Mouse (Mus musculus) hindbrain, embryonic 15.5 days (tissue): ENCODE measurements around the gene Abi1. TPM values are rescaled to one million over a fixed set of nuclear protein-coding genes. Genes with fewer than 3 reads are reported as not detected.

Experiments used
- ATAC-seq: fragments of 200-750 bp; cut with Nextera tagmentation; 2 replicates; pipeline ENCODE4 v1.8.0; 2017; ENCODE audit warnings: low read depth, moderate number of reproducible peaks, moderate TSS enrichment; ENCODE audit not compliant: low FRiP score
- H3K27ac ChIP-seq: fragments of 300-500 bp; sonication (generic); replicated peaks from 2 replicates; pipeline ENCODE4 v1.5.1; 2015; ENCODE audit warnings: mild to moderate bottlenecking, inconsistent platforms
- H3K27me3 ChIP-seq: fragments of 300-500 bp; sonication (generic); 2 replicates; pipeline ENCODE4 v1.6.1; 2015; ENCODE audit warnings: control low read depth, inconsistent platforms
- H3K36me3 ChIP-seq: fragments of 300-500 bp; sonication (generic); 2 replicates; pipeline ENCODE4 v1.6.1; 2015; ENCODE audit warnings: control low read depth, inconsistent platforms
- H3K4me1 ChIP-seq: fragments of 300-500 bp; sonication (generic); replicated peaks from 2 replicates; pipeline ENCODE4 v1.6.1; 2015; ENCODE audit warnings: control low read depth, inconsistent platforms
- H3K4me2 ChIP-seq: fragments of 300-500 bp; sonication (generic); 2 replicates; pipeline ENCODE4 v1.6.1; 2015; ENCODE audit warnings: moderate library complexity, mild to moderate bottlenecking, inconsistent platforms
- H3K4me3 ChIP-seq: fragments of 300-500 bp; sonication (generic); 2 replicates; pipeline ENCODE4 v1.5.1; 2015; ENCODE audit warnings: mild to moderate bottlenecking, inconsistent platforms
- H3K9ac ChIP-seq: fragments of 300-500 bp; sonication (generic); 2 replicates; pipeline ENCODE4 v1.6.1; 2015; ENCODE audit warnings: inconsistent platforms
- H3K9me3 ChIP-seq: fragments of 300-500 bp; sonication (generic); 2 replicates; pipeline ENCODE4 v1.6.1; 2016; ENCODE audit warnings: control low read depth, inconsistent platforms
- WGBS: fragments of 180-500 bp; shearing (Covaris S2); methylation state at CpG from one replicate; pipeline ENCODE4 v1.1.7; 2015; 5-methylcytosine and 5-hydroxymethylcytosine counted together
- polyA plus RNA-seq: library from polyadenylated mRNA; unstranded; fragments of >200 nt; fragmentation: Nextera tagmentation; extraction: Ambion mirVana; gene quantifications from 2 replicates; pipeline ENCODE4 v1.2.1, GENCODE M21; 2015

The Abi1 gene
- polyA plus RNA-seq: 57.3 and 60.9 TPM in 2 replicates

DNA sequence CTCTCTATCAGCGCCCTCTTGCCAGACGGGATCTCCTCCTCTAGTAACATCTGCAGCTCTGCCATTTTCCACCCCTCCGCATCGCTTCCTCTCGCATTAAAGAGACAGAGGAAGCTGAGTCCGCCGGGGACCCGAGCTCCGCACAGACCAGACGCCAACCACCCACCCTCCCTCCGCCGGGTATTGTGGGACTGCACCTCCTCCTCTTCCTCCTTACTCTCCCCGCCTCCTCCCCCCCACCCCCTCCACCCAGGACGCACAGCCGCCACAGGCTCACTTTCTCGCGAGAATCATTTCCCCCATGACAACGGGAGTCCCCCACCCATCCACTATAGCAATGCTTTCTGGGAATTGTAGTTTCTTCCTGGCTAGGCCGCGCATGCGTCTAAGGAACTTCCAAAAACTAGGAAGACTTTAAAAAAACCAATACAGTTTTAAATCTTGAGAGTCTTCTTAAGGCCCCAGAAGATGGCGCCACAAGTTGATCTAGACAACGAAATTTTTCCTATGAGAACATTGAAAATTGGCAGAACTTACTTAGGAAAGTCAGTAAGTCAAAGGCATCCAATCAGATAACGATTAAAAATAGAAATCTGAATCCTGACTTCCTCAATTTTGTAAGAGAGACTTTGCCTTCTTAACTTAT is at the start of gene Abi1:
Gene Abi1, minus strand, starts transcription at position 241 of the 646 bp plus-strand sequence.
- ATAC-seq: peak; percentile 98
- 2% methylated on average over 24 of the region's 24 CpGs for WGBS

GRCm38 (mm10) chr2:23084540-23084939 is 44.5 kb upstream of the Abi1 start:
- no peak overlapping the region for H3K9ac ChIP-seq
- no peaks in the 10 kb centered on the region for H3K4me1 ChIP-seq
- H3K27ac ChIP-seq: no peak overlapping the region
- no peak overlapping the region for H3K4me2 ChIP-seq
- ATAC-seq: no peak
- no peaks in the 10 kb centered on the region for H3K27me3 ChIP-seq
- 97% methylated on average over 8 of the region's 8 CpGs for WGBS
- H3K9me3 ChIP-seq: no peaks in the 10 kb centered on the region
- H3K4me3 ChIP-seq: no peak overlapping the region
- peaks cover 68% of the 10 kb centered on the region for H3K36me3 ChIP-seq

More for the DNA sequence above, at the start of gene Abi1:
- peak within 1 kb of the TSS; percentile 97 for H3K27ac ChIP-seq
- peak within 1 kb of the TSS; percentile 73 for H3K4me2 ChIP-seq
- H3K36me3 ChIP-seq: no peaks in the 10 kb centered on the region
- H3K4me1 ChIP-seq: peaks cover 24% of the 10 kb centered on the region
- H3K9ac ChIP-seq: peak within 1 kb of the TSS; percentile 97
- H3K27me3 ChIP-seq: no peaks in the 10 kb centered on the region
- H3K9me3 ChIP-seq: no peaks in the 10 kb centered on the region
- peak within 1 kb of the TSS; percentile 86 for H3K4me3 ChIP-seq

- Histone ChIP-seq H3K4me1 (no peaks in the 10 kb centered on the region), H3K9me3 (no peaks in the 10 kb centered on the region), H3K27ac (no peak overlapping the region), H3K9ac (no peak overlapping the region), H3K27me3 (no peaks in the 10 kb centered on the region), H3K4me2 (no peak overlapping the region), H3K4me3 (no peak overlapping the region), H3K36me3 (peaks cover 67% of the 10 kb centered on the region)
- 98% methylated on average over 2 of the region's 2 CpGs for WGBS
- ATAC-seq: no peak
Measured at GRCm38 (mm10) chr2:23078588-23078987, 38.5 kb upstream of the Abi1 start.

DNA sequence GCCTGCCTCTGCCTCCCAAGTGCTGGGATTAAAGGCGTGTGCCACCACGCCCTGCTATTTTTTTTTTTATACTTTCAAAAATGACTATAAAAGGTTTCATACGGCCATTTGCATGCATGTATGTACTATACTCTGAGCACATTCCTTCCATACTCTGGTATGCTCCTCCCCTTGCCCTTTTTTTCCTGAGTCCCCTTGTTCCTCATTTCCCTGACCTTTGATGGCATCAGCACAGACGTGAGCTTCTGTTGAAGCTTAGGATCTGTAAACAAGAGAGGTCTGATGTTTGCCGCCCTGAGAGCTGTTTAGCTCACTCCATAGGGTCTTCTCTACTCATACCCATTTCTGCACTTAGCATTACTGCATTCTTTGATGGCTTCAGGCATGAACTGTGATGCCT is 37.7 kb upstream of the Abi1 start:
- Histone ChIP-seq H3K4me2 (no peak overlapping the region), H3K4me1 (no peaks in the 10 kb centered on the region), H3K27ac (no peak overlapping the region), H3K9me3 (no peaks in the 10 kb centered on the region), H3K9ac (no peak overlapping the region), H3K27me3 (no peaks in the 10 kb centered on the region), H3K36me3 (peaks cover 60% of the 10 kb centered on the region), H3K4me3 (no peak overlapping the region)
- WGBS: 92% methylated on average over 5 of the region's 5 CpGs
- no peak for ATAC-seq

DNA sequence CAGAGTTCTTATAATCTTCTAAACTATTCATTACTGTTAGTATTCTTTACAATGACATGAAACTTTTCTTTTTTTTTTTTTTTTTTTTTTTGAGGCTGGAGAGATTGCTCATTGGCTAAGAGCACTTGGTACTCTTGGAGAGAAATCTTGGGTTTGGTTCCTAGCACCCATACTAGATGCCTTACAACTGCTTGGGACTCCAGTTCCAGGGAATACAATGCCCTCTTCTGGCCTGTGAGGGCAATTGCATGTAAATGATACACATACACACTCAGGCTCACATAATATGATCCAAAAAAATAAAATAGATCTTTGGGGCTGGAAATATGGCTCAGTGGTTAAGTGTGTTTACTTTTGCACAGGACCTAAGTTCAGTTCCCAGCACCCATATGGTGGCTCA is 36.7 kb upstream of the Abi1 start:
- no peak for ATAC-seq
- Histone ChIP-seq H3K9ac (no peak overlapping the region), H3K4me2 (no peak overlapping the region), H3K4me1 (0 out of 2 replicates have a peak, but pooled peaks cover 3% of the 10 kb centered on the region), H3K36me3 (peaks cover 53% of the 10 kb centered on the region), H3K9me3 (no peaks in the 10 kb centered on the region), H3K4me3 (no peak overlapping the region), H3K27me3 (no peaks in the 10 kb centered on the region), H3K27ac (no peak overlapping the region)

DNA sequence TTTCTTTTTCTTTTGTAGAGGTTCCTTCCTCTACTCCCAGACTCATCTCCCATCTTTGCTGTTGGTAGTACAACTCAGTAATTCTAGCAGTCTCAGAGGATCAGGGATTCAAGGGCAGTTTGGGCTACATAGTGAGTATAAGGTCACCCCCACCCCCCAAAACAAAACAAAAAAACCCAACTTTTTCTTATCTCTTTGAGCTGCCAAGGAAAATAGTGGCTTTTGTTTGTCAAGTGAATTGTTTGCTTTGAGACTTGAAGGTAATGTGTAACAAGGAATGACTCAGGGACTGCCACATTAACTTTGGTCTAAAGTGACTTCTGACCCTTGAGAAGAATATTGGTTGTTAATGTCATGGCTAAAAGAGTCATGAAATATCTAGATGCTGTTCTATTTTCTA is 35.8 kb upstream of the Abi1 start:
- Histone ChIP-seq H3K36me3 (peaks cover 48% of the 10 kb centered on the region), H3K27ac (no peak overlapping the region), H3K4me2 (no peak overlapping the region)

GRCm38 (mm10) chr2:23071406-23071805 is 31.4 kb upstream of the Abi1 start:
- ATAC-seq: no peak

More for the DNA sequence above, 35.8 kb upstream of the Abi1 start:
- Histone ChIP-seq H3K9me3 (no peaks in the 10 kb centered on the region), H3K9ac (no peak overlapping the region), H3K4me3 (no peak overlapping the region), H3K27me3 (no peaks in the 10 kb centered on the region), H3K4me1 (peaks cover 10% of the 10 kb centered on the region)
- no peak for ATAC-seq

GRCm38 (mm10) chr2:23070491-23070890 is 30.4 kb upstream of the Abi1 start:
- H3K9me3 ChIP-seq: no peaks in the 10 kb centered on the region
- H3K4me2 ChIP-seq: 0 out of 2 replicates have a peak overlapping the region, but pooled peaks have one; percentile 19
- no peak for ATAC-seq
- no peak overlapping the region for H3K9ac ChIP-seq
- H3K36me3 ChIP-seq: peaks cover 10% of the 10 kb centered on the region; the same call in 1 of the 2 replicates
- no peak overlapping the region for H3K27ac ChIP-seq
- H3K4me1 ChIP-seq: peaks cover 26% of the 10 kb centered on the region
- H3K27me3 ChIP-seq: no peaks in the 10 kb centered on the region
- H3K4me3 ChIP-seq: no peak overlapping the region
- 90% methylated on average over 2 of the region's 2 CpGs for WGBS

More at GRCm38 (mm10) chr2:23071406-23071805, 31.4 kb upstream of the Abi1 start:
- Histone ChIP-seq H3K9me3 (no peaks in the 10 kb centered on the region), H3K27me3 (no peaks in the 10 kb centered on the region), H3K9ac (no peak overlapping the region), H3K4me1 (peaks cover 26% of the 10 kb centered on the region), H3K36me3 (peaks cover 16% of the 10 kb centered on the region), H3K4me2 (no peak overlapping the region), H3K27ac (no peak overlapping the region), H3K4me3 (no peak overlapping the region)
- 46% methylated on average over 1 of the region's 1 CpGs for WGBS

DNA sequence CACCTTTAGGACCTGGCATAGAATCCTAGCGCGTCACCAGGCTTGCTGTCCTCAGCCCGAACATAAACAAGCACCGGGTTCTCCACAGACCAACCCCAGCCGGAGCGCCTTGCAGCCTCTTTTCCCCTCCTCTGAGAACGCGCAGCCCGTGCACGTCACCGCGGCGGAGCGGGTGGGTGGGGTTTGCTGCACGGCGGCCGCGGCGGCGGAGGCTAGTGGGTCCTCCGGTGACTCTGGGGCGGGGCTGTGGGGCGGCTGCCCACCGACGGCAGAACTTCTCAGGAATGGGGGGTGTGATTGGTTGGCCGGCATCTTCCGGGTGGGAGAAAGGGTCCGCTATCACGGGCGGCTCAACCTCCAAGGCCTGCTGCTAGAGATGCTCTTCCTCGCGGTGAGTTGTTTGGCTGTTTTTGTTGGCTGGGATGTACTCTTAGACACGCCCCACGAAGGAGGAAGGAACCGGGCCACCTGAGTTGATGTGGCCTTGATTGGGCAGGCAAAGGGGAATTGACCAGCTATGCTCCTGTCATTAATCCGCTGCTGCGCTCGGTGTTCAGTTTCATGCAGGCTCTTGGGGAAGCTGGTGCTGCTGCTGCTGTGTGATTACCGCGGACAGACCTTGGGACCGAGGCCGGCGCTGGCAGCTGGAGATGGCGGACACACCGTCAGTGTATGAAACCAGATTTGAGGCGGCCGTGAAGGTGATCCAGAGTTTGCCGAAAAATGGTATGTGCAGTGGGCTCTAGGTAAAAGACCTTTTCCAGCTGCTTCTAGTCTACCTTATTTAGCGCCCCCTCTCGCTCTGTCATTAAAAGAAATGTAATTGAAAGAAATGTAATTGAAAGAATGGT is 29.1 kb upstream of the Abi1 start:
- under 1% methylated on average over 50 of the region's 50 CpGs for WGBS

DNA sequence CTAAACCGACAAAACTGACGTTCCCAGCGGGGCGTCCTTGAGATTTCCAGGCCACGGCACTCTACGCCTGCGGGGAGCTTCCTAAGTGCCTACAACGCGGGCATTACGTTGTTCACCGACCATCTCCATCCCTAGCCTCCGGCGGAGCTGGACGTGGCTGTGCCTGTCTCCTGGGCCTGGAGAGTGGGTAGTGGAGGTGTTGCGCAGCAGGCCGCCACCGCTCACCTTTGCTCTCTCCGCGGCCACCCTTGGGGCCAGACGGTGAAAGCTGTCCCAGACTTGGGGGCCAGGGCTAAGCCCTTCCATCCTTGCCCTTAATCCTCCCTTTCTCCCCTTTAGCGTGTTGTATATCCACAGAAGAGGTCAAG is 28.3 kb upstream of the Abi1 start:
- Histone ChIP-seq H3K27ac (peak overlapping the region; percentile 96), H3K4me2 (peak overlapping the region; percentile 98), H3K4me3 (peak overlapping the region; percentile 74), H3K9me3 (no peaks in the 10 kb centered on the region), H3K4me1 (peaks cover 26% of the 10 kb centered on the region), H3K9ac (peak overlapping the region; percentile 81), H3K27me3 (no peaks in the 10 kb centered on the region), H3K36me3 (0 out of 2 replicates have a peak, but pooled peaks cover 2% of the 10 kb centered on the region)
- ATAC-seq: peak; percentile 78
- under 1% methylated on average over 21 of the region's 21 CpGs for WGBS

More for the DNA sequence above, 29.1 kb upstream of the Abi1 start:
- Histone ChIP-seq H3K4me2 (peak overlapping the region; percentile 98), H3K9ac (peak overlapping the region; percentile 81), H3K27ac (peak overlapping the region; percentile 96), H3K27me3 (no peaks in the 10 kb centered on the region), H3K4me3 (peak overlapping the region; percentile 74), H3K9me3 (no peaks in the 10 kb centered on the region), H3K4me1 (peaks cover 26% of the 10 kb centered on the region), H3K36me3 (0 out of 2 replicates have a peak, but pooled peaks cover 2% of the 10 kb centered on the region)
- peak; percentile 92 for ATAC-seq

- peak within 1 kb of the TSS; percentile 96 for H3K27ac ChIP-seq
- H3K9me3 ChIP-seq: no peaks in the 10 kb centered on the region
- H3K36me3 ChIP-seq: 0 out of 2 replicates have a peak, but pooled peaks cover 2% of the 10 kb centered on the region
- H3K9ac ChIP-seq: peak within 1 kb of the TSS; percentile 81
- ATAC-seq: peak; percentile 96
- H3K4me2 ChIP-seq: peak within 1 kb of the TSS; percentile 98
- H3K4me3 ChIP-seq: peak within 1 kb of the TSS; percentile 74
- no peaks in the 10 kb centered on the region for H3K27me3 ChIP-seq
- WGBS: 3% methylated on average over 34 of the region's 34 CpGs
- peaks cover 26% of the 10 kb centered on the region for H3K4me1 ChIP-seq
Measured at GRCm38 (mm10) chr2:23067552-23068369, 27.7 kb upstream of the Abi1 start, which contains the start of gene Acbd5. TSS of gene Acbd5 (plus strand) at chr2:23068167.
